Mouse (Mus musculus): ENCODE measurements around the gene Gm21874. TPM values are rescaled to one million over a fixed set of nuclear protein-coding genes. Genes with fewer than 3 reads are reported as not detected.
"Not testable (repeated sequence)": the region's sequence is repeated elsewhere in the genome, so short reads cannot be mapped to it uniquely, and the experiment has no call there.

Gm21874 gene
- not detected in 2 replicates for polyA plus RNA-seq (2015; fragmentation: Nextera tagmentation; extraction: Ambion mirVana)

DNA sequence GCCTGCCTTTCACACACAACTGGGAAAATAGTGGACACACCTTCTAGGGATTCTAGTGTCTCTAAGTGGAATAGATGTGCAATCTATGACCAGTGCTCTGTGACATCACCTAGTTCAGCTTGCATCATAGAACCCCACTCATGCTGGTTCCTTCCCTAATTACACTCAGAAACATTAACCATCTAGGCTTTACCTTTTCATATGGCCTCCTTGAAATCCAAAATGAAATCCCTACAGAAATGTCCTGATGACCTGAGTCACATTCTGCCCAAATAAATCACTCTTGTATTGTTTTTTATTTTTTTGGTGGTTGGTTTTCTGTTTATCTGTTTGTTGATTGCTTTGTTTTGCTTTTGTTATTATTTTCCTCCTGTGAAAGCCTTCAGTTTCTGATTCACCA, at the start of gene Gm21874:
Gene Gm21874 (minus strand): TSS at position 101 of the 400 bp plus-strand sequence.
- not testable (repeated sequence) for H3K9ac ChIP-seq; H3K27ac ChIP-seq; H3K9me3 ChIP-seq; ATAC-seq (replicated peaks); H3K4me1 ChIP-seq; H3K4me3 ChIP-seq; H3K4me2 ChIP-seq; H3K36me3 ChIP-seq (replicated peaks); H3K27me3 ChIP-seq (replicated peaks)

Other genes with a start within 250 kb of the Gm21874 start
- not detected in 2 replicates for gene Gm21721, start 214.0 kb downstream of the Gm21874 start, polyA plus RNA-seq (2015; fragmentation: Nextera tagmentation; extraction: Ambion mirVana)
- not detected in 2 replicates for gene Gm21812, start 69.0 kb downstream of the Gm21874 start, polyA plus RNA-seq (2015; fragmentation: Nextera tagmentation; extraction: Ambion mirVana)

Measured in midbrain, embryonic 15.5 days (tissue).